Mouse (Mus musculus) spleen, adult 18-20 months (tissue): ENCODE data around the gene Tgtp2.
"Not testable (repeated sequence)": the region's sequence is repeated elsewhere in the genome, so short reads cannot be mapped to it uniquely, and the experiment has no call there.

Experiments
- DNase-seq, 2 experiments: peaks; one replicate each; pipeline ENCODE4 v3.0.0; 2022; ENCODE audit warnings: mixed read lengths in 2 of 2

The Tgtp2 gene

GRCm38 (mm10) chr11:49084385-49084784 is 20.4 kb upstream of the Tgtp2 start:
- DNase-seq, result no peak

GRCm38 (mm10) chr11:49083808-49084207 is 19.8 kb upstream of the Tgtp2 start:
- no peak for DNase-seq

- DNase-seq, result no peak
These were observed 19.1 kb upstream of the Tgtp2 start for GRCm38 (mm10) chr11:49083146-49083545.

GRCm38 (mm10) chr11:49081886-49082285 is 17.9 kb upstream of the Tgtp2 start:
- peak in 1 of 2 experiments; percentile 2 for DNase-seq

GRCm38 (mm10) chr11:49081356-49081755 is 17.4 kb upstream of the Tgtp2 start:
- peak in 1 of 2 experiments; percentile 3 for DNase-seq

GRCm38 (mm10) chr11:49080636-49081035 is 16.6 kb upstream of the Tgtp2 start:
- peak in 1 of 2 experiments; percentile 12 for DNase-seq

- no peak for DNase-seq
These were observed 14.7 kb upstream of the Tgtp2 start for GRCm38 (mm10) chr11:49078719-49079118.

GRCm38 (mm10) chr11:49077012-49077411 is 13.0 kb upstream of the Tgtp2 start:
- DNase-seq, result no peak

- DNase-seq, result not testable (repeated sequence)
These were observed 12.2 kb upstream of the Tgtp2 start, which contains the start of gene Ifi47 for GRCm38 (mm10) chr11:49076001-49076757. Ifi47 (plus strand) TSS chr11:49076587.

- DNase-seq, result no peak
These were observed 4.4 kb upstream of the Tgtp2 start for GRCm38 (mm10) chr11:49068358-49068757.

- peak in 1 of 2 experiments; percentile 1 for DNase-seq
These were observed 2.1 kb downstream of the Tgtp2 start for GRCm38 (mm10) chr11:49061865-49062264.

GRCm38 (mm10) chr11:49060061-49060460 is 3.9 kb downstream of the Tgtp2 start:
- DNase-seq, result not testable (repeated sequence)

- not testable (repeated sequence) for DNase-seq
These were observed 12.1 kb downstream of the Tgtp2 start for GRCm38 (mm10) chr11:49051894-49052293.

GRCm38 (mm10) chr11:49051093-49051891 is 12.7 kb downstream of the Tgtp2 start, which contains the start of gene 9930111J21Rik2:
9930111J21Rik2 (minus strand) TSS chr11:49051242.
- not testable (repeated sequence) for DNase-seq

GRCm38 (mm10) chr11:49050064-49050463 is 13.9 kb downstream of the Tgtp2 start:
- DNase-seq, result not testable (repeated sequence)

GRCm38 (mm10) chr11:49012074-49012473 is 51.9 kb downstream of the Tgtp2 start:
- not testable (repeated sequence) for DNase-seq
